ENCODE assay signal across 11 mouse cellular contexts in genomic region chr4:136716561-136716972, GRCm38 (mm10).
DNase-seq lines count a peak whose midpoint lies in the region; ATAC-seq lines count a peak whose summit lies in the region.
"Had no signal": no experiment of that assay in that cellular context is flagged by ENCODE, and none has a peak within 500 bp of the region (broad histone marks: within the 10 kb centered on the region; RNA-seq: fewer than 3 reads in every experiment).

No protein-coding gene starts in this region.

- H3K27ac ChIP-seq in forebrain, embryonic 12.5 days: peak overlapping the region; percentile 50
- peak overlapping the region; percentile 61 for H3K27ac ChIP-seq in midbrain, embryonic 15.5 days
- H3K27ac ChIP-seq: kidney, postnatal 0 days; liver, embryonic 15.5 days; macrophage had no signal

- H3K36me3 ChIP-seq in forebrain, embryonic 12.5 days (replicated peaks): peaks cover 15% of the 10 kb centered on the region
- H3K36me3 ChIP-seq in midbrain, embryonic 15.5 days (replicated peaks): no peaks in the 10 kb centered on the region
- H3K36me3 ChIP-seq: liver, embryonic 15.5 days had no signal

- H3K4me1 ChIP-seq in forebrain, embryonic 12.5 days: peaks cover 38% of the 10 kb centered on the region
- H3K4me1 ChIP-seq in midbrain, embryonic 15.5 days: peaks cover 28% of the 10 kb centered on the region
- H3K4me1 ChIP-seq: liver, embryonic 15.5 days had no signal

- no peak overlapping the region for H3K4me2 ChIP-seq in forebrain, embryonic 12.5 days
- no peak overlapping the region for H3K4me2 ChIP-seq in midbrain, embryonic 15.5 days
- H3K4me2 ChIP-seq: liver, embryonic 15.5 days had no signal

- H3K27me3 ChIP-seq in forebrain, embryonic 12.5 days: no peaks in the 10 kb centered on the region
- no peaks in the 10 kb centered on the region for H3K27me3 ChIP-seq in midbrain, embryonic 15.5 days (replicated peaks)
- H3K27me3 ChIP-seq: liver, embryonic 15.5 days had no signal

- H3K9me3 ChIP-seq in forebrain, embryonic 12.5 days: no peaks in the 10 kb centered on the region
- H3K9me3 ChIP-seq in midbrain, embryonic 15.5 days: no peaks in the 10 kb centered on the region
- H3K9me3 ChIP-seq: liver, embryonic 15.5 days had no signal

- intact Hi-C loops in left cerebral cortex, postnatal 10 days (cut with DNase I): no loop called here

- H3K4me3 ChIP-seq in forebrain, embryonic 12.5 days (replicated peaks): no peak overlapping the region
- no peak overlapping the region for H3K4me3 ChIP-seq in midbrain, embryonic 15.5 days
- H3K4me3 ChIP-seq: liver, embryonic 15.5 days had no signal

- peak; percentile 57 to 58 for DNase-seq in left cerebral cortex, postnatal 10 days (ENCODE audit: extremely low spot score in 1 of 2, low spot score in 2 of 2)
- DNase-seq in left cerebral cortex, adult 11 months (ENCODE audit: low spot score): no peak
- peak; percentile 69 for DNase-seq in cerebellum, adult 11-12 months
- no peak for DNase-seq in spleen, postnatal 10 days (ENCODE audit: low spot score in 2 of 2)
- DNase-seq in gastrocnemius, adult 18-20 months (ENCODE audit: low spot score): no peak
- DNase-seq: heart, postnatal 36 days had no signal

- 80% methylated on average over 7 of the region's 7 CpGs for WGBS in forebrain, embryonic 12.5 days
- 70% methylated on average over 7 of the region's 7 CpGs for WGBS in midbrain, embryonic 15.5 days

- ATAC-seq in forebrain, embryonic 12.5 days (ENCODE audit: low FRiP score): no peak
- peak; percentile 45 for ATAC-seq in midbrain, embryonic 15.5 days (replicated peaks)

- no peak overlapping the region for H3K9ac ChIP-seq in forebrain, embryonic 12.5 days
- H3K9ac ChIP-seq in midbrain, embryonic 15.5 days: no peak overlapping the region
- H3K9ac ChIP-seq: liver, embryonic 15.5 days had no signal

Comparison
In these comparisons a context has a peak if more than half of its experiments do, and no peak if none do; other contexts are left out.
1. DNase-seq: peak in left cerebral cortex, postnatal 10 days (2 of 2) and cerebellum, adult 11-12 months (single experiment); none in left cerebral cortex, adult 11 months (single experiment), spleen, postnatal 10 days (0 of 2) and gastrocnemius, adult 18-20 months (single experiment).